Mouse (Mus musculus) embryonic facial prominence, embryonic 14.5 days (tissue): Measurements from ENCODE around the gene Camp. TPM values are rescaled to one million over a fixed set of nuclear protein-coding genes. Genes with fewer than 3 reads are reported as not detected.

Source experiments
- ATAC-seq: fragments of 200-750 bp; cut with Nextera tagmentation; 2 replicates; pipeline ENCODE4 v1.8.0; 2017; ENCODE audit warnings: low read depth, moderate number of reproducible peaks, moderate TSS enrichment
- DNase-seq: peaks from one replicate; pipeline ENCODE4 v3.0.0-alpha.2; 2015; ENCODE audit warnings: low spot score
- H3K27ac ChIP-seq: fragments of 300-500 bp; sonication (generic); replicated peaks from 2 replicates; pipeline ENCODE4 v1.5.1; 2014; ENCODE audit warnings: low read depth, mild to moderate bottlenecking, low read length, moderate library complexity
- H3K27me3 ChIP-seq: fragments of 300-500 bp; sonication (generic); replicated peaks from 2 replicates; pipeline ENCODE4 v1.6.1; 2014; ENCODE audit warnings: low read length; ENCODE audit not compliant: control insufficient read depth, insufficient read depth
- H3K36me3 ChIP-seq: fragments of 300-500 bp; sonication (generic); 2 replicates; pipeline ENCODE4 v1.6.1; 2014; ENCODE audit warnings: low read length, mixed read lengths; ENCODE audit not compliant: control insufficient read depth, insufficient read depth
- H3K4me1 ChIP-seq: fragments of 300-500 bp; sonication (generic); 2 replicates; pipeline ENCODE4 v1.6.1; 2014; ENCODE audit warnings: antibody characterized with exemption, low read length; ENCODE audit not compliant: control insufficient read depth, insufficient read depth
- H3K4me2 ChIP-seq: fragments of 300-500 bp; sonication (generic); 2 replicates; pipeline ENCODE4 v1.6.1; 2014; ENCODE audit warnings: low read depth, mild to moderate bottlenecking, low read length, moderate library complexity, mixed read lengths
- H3K4me3 ChIP-seq: fragments of 300-500 bp; sonication (generic); 2 replicates; pipeline ENCODE4 v1.5.1; 2014; ENCODE audit warnings: low read depth, mild to moderate bottlenecking, low read length
- H3K9ac ChIP-seq: fragments of 300-500 bp; sonication (generic); 2 replicates; pipeline ENCODE4 v1.6.1; 2014; ENCODE audit warnings: low read depth, mild to moderate bottlenecking, low read length, moderate library complexity, mixed read lengths
- H3K9me3 ChIP-seq: fragments of 300-500 bp; sonication (generic); 2 replicates; pipeline ENCODE4 v1.6.1; 2016; ENCODE audit warnings: low read length; ENCODE audit not compliant: control insufficient read depth
- WGBS: fragments of 180-500 bp; shearing (Covaris S2); extraction: QIAGEN DNeasy Blood & Tissue Kit; methylation state at CpG from one replicate; pipeline ENCODE4 v1.1.7; 2014; 5-methylcytosine and 5-hydroxymethylcytosine counted together
- polyA plus RNA-seq: library from polyadenylated mRNA; unstranded; fragments of >200 nt; fragmentation: Nextera tagmentation; extraction: Ambion mirVana; gene quantifications from 2 replicates; pipeline ENCODE4 v1.2.1, GENCODE M21; 2014

The Camp gene
- polyA plus RNA-seq, 1 experiment from 2014 or later: 4.9 TPM

- Histone ChIP-seq H3K9ac (no peak overlapping the region), H3K9me3 (no peaks in the 10 kb centered on the region), H3K4me1 (no peaks in the 10 kb centered on the region), H3K4me3 (no peak overlapping the region), H3K27ac (no peak overlapping the region), H3K36me3 (no peaks in the 10 kb centered on the region), H3K4me2 (no peak overlapping the region), H3K27me3 (no peaks in the 10 kb centered on the region)
- ATAC-seq (no peak), DNase-seq (no peak)
- WGBS: 62% methylated on average over 3 of the region's 3 CpGs
These were observed 13.7 kb upstream of the Camp start for GRCm38 (mm10) chr9:109863085-109863484.

GRCm38 (mm10) chr9:109862397-109863044 is 13.1 kb upstream of the Camp start:
- no peaks in the 10 kb centered on the region for H3K9me3 ChIP-seq
- no peaks in the 10 kb centered on the region for H3K27me3 ChIP-seq
- ATAC-seq (0 out of 2 replicates have a peak, but pooled peaks have one; percentile 41), DNase-seq (peak; percentile 65)
- 17% methylated on average over 20 of the region's 20 CpGs for WGBS
- no peak overlapping the region for H3K9ac ChIP-seq
- H3K36me3 ChIP-seq: no peaks in the 10 kb centered on the region
- H3K4me3 ChIP-seq: no peak overlapping the region
- H3K27ac ChIP-seq: no peak overlapping the region
- no peaks in the 10 kb centered on the region for H3K4me1 ChIP-seq
- peak overlapping the region; percentile 43 for H3K4me2 ChIP-seq

DNA sequence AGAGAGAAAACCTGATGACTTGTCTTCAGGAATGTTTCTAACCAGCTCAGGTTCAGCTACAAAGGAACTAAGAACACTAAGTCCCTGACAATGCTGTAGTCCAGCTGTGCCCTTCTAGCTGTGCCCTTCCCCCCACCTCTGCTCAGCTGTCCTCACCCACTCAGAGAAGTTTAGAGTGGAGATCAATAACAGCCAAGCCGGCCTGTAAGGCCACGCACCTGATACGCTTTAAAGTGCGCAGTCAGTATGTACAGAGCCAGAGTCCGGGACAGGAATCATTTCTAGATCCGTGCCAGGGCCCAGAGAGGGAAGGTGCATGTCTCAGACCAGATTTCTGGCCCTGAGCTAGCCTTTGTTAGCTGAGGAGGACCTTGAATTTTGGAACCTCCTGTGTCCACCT is 6.5 kb upstream of the Camp start:
- H3K9ac ChIP-seq: no peak overlapping the region
- no peak overlapping the region for H3K27ac ChIP-seq
- no peak for DNase-seq
- no peaks in the 10 kb centered on the region for H3K4me1 ChIP-seq
- no peak overlapping the region for H3K4me3 ChIP-seq
- no peaks in the 10 kb centered on the region for H3K9me3 ChIP-seq
- H3K27me3 ChIP-seq: no peaks in the 10 kb centered on the region
- no peak overlapping the region for H3K4me2 ChIP-seq
- 85% methylated on average over 6 of the region's 6 CpGs for WGBS
- ATAC-seq: no peak
- H3K36me3 ChIP-seq: no peaks in the 10 kb centered on the region

DNA sequence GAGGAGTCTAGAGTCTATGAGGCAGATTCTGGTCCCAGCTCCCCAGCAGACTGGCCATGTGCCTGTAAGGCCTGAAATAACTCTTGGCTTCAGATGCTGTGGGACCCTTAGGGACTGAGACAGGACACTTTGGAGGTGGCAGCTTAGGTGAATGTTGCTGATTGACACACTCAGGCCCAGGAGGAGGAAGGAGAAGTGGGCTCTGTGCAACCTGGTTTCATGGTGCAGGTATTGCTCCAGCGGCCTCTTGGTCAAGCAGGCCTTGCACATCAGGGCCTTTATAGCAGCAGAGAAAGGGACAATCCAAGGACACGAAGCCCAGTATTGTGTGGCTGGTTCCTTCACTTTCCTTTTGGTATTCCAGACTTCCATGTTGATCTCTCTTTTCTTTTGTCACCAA is 4.9 kb upstream of the Camp start:
- no peak overlapping the region for H3K4me2 ChIP-seq
- no peaks in the 10 kb centered on the region for H3K9me3 ChIP-seq
- DNase-seq: no peak
- H3K4me3 ChIP-seq: no peak overlapping the region
- WGBS: 87% methylated on average over 2 of the region's 2 CpGs
- H3K27me3 ChIP-seq: no peaks in the 10 kb centered on the region
- no peaks in the 10 kb centered on the region for H3K4me1 ChIP-seq
- ATAC-seq: no peak
- no peaks in the 10 kb centered on the region for H3K36me3 ChIP-seq
- no peak overlapping the region for H3K27ac ChIP-seq
- H3K9ac ChIP-seq: no peak overlapping the region

- H3K27me3 ChIP-seq: no peaks in the 10 kb centered on the region
- peaks cover 3% of the 10 kb centered on the region; the same call in 1 of the 2 replicates for H3K4me1 ChIP-seq
- H3K36me3 ChIP-seq: no peaks in the 10 kb centered on the region
- DNase-seq: no peak
- H3K4me2 ChIP-seq: no peak overlapping the region
- no peak overlapping the region for H3K27ac ChIP-seq
- ATAC-seq: no peak
- H3K4me3 ChIP-seq: no peak overlapping the region
- H3K9me3 ChIP-seq: no peaks in the 10 kb centered on the region
- H3K9ac ChIP-seq: no peak overlapping the region
- 82% methylated on average over 5 of the region's 5 CpGs for WGBS
These were observed 682 bp upstream of the Camp start for GRCm38 (mm10) chr9:109850099-109850498.

- Histone ChIP-seq H3K27ac (peak overlapping the region; percentile 87; the same call in 1 of the 2 replicates), H3K4me3 (peak overlapping the region; percentile 66), H3K4me2 (peak overlapping the region; percentile 95), H3K27me3 (no peaks in the 10 kb centered on the region), H3K4me1 (peaks cover 3% of the 10 kb centered on the region; the same call in 1 of the 2 replicates), H3K9ac (peak overlapping the region; percentile 72), H3K9me3 (no peaks in the 10 kb centered on the region), H3K36me3 (peaks cover 28% of the 10 kb centered on the region)
- DNase-seq: no peak
- ATAC-seq: peak; percentile 45; the same call in 1 of the 2 replicates
- 6% methylated on average over 6 of the region's 6 CpGs for WGBS
These were observed 16.4 kb downstream of the Camp start for GRCm38 (mm10) chr9:109833088-109833412.

- ATAC-seq (peak; percentile 98), DNase-seq (peak; percentile 90)
- Histone ChIP-seq H3K9ac (peak within 1 kb of the TSS; percentile 72), H3K9me3 (no peaks in the 10 kb centered on the region), H3K36me3 (peaks cover 26% of the 10 kb centered on the region), H3K27me3 (no peaks in the 10 kb centered on the region), H3K4me1 (peaks cover 3% of the 10 kb centered on the region; the same call in 1 of the 2 replicates), H3K4me3 (peak within 1 kb of the TSS; percentile 66), H3K27ac (peak within 1 kb of the TSS; percentile 87), H3K4me2 (peak within 1 kb of the TSS; percentile 95)
- WGBS: under 1% methylated on average over 32 of the region's 32 CpGs
These were observed 16.9 kb downstream of the Camp start, which contains the start of gene Nme6 for GRCm38 (mm10) chr9:109832391-109833087. Nme6 (plus strand) TSS chr9:109832749.

- Histone ChIP-seq H3K27me3 (no peaks in the 10 kb centered on the region), H3K9me3 (no peaks in the 10 kb centered on the region), H3K4me1 (no peaks in the 10 kb centered on the region), H3K36me3 (no peaks in the 10 kb centered on the region), H3K27ac (no peak overlapping the region), H3K4me3 (no peak overlapping the region), H3K4me2 (no peak overlapping the region), H3K9ac (no peak overlapping the region)
- WGBS: 73% methylated on average over 5 of the region's 5 CpGs
- DNase-seq: no peak
- ATAC-seq: no peak
These were observed 23.2 kb downstream of the Camp start for GRCm38 (mm10) chr9:109826181-109826580.
